Mouse (Mus musculus) layer of hippocampus, postnatal 10 days (tissue): ENCODE measurements around the gene Gm10382. TPM values are rescaled to one million over a fixed set of nuclear protein-coding genes. Genes with fewer than 3 reads are reported as not detected.

Experiments
- DNase-seq, 2 experiments: peaks; one replicate each; pipeline ENCODE4 v3.0.0; 2021; ENCODE audit warnings: low spot score in 2 of 2
- total RNA-seq, 2 experiments: library from RNA; stranded (reverse); gene quantifications; 2 replicates each; pipeline ENCODE4 v1.2.3; 2021

Gm10382 gene
- total RNA-seq, 2 experiments from 2014 or later = 0.27 TPM; not detected in 1

DNA sequence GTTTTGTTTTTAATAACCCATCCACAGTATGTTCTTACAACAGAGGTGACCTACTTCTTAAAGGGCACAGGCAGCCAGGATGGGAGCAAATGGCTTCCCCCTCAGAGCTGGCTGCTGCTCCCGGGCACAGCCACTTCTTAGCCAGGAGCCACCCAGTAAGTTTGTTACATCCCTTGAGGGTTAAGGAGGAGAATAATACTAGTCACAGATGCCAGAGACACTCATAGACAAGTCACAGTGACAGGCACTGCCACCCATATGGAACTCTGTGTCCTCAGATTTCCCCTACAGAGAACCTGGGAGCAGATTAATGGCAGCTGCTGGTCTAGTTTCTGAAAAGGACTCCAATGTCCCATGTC lies 3.5 kb downstream of the Gm10382 start:
- no peak for DNase-seq

DNA sequence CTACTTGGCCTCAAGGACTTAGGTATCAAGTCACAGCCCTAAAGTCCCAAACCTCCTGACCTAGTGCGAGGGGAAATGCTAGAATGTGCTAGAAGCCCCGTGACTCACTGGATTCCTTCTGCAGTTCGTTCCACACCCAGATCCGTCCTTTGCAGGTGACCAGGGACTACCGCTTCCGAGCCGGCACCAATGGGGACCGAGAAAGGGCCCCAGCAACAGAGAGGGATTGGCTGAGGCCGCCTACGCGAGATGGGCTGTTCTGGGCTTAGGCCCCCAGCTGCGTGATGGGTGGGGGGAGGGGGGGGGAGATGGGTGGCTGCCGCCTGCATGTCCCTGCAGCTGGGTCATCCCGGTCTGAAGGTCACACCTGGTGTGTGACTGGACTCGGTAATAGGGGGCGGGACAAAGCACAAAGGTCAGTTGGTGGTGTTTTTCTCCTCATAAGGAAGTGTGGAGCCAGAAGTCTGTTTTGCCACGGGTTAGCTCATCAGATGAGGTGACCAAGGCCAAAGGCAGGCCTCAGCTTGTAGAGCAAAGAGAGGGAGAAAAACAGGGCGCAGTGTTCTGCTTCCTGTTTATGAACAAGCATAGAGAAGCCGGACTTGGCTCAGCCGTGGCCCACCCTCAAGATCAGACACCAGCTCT lies 4.0 kb downstream of the Gm10382 start:
- DNase-seq = peak; percentile 97 to 98

GRCm38 (mm10) chr5:125393622-125394603 lies 4.8 kb downstream of the Gm10382 start:
- DNase-seq = peak; percentile 67

GRCm38 (mm10) chr5:125395008-125395407 lies 5.9 kb downstream of the Gm10382 start:
- no peak for DNase-seq

DNA sequence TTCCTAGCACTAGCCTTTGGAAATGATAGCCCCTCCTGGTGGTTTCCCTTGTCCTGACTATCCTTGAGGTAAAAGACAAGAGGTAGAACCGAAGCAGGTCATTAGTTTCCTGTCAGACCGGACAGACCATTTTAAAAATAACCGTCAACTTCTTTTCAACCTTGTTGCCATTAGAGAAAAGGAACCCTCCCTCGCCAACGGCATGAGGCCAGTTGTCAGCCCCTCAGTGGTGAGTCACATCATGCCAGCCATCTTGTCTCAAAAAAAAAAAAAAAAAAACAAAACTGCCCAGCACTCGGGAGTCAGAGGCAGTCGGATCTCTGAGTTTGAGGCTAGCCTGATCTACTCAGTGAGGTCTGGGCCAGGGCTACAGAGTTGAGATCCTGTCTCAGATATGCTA lies 11.8 kb downstream of the Gm10382 start:
- no peak for DNase-seq

DNA sequence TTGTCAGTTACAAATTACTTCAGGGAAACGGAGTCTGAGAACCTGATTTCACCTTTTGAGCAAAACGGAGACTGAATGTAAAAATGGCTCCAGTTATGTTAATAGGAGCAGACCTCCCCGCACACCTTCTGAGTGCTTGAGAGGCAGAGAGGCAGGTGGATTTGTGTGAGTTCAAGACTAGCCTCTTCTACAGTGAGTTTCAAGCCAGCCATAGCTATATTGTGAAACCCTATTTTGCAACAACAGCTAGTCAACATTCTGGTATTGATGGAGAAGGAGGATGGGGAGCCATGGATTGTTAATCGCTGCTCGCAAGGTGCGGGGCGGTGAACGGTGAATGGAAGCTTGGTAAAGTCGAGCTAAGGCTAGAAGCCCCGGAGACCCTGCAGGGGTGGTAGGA lies 13.4 kb downstream of the Gm10382 start:
- DNase-seq = no peak

DNA sequence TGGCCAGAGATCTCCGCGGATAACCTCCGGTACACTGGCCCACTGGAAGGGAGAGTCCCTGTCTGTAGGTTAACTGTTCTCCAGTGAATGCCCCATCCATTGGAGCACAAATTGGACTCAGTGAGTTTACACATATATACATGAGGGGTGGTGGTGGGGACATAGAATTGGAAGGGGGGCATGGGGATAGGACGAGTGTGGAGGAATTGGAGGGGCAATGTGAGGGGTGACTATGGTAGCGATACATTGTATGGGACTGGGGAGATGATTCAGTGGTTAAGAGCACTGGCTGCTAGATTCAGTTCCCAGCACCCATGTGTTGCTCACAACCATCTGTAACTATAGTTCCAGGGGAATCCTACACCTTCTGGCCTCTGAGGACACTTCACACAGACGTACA lies 13.9 kb downstream of the Gm10382 start:
- no peak for DNase-seq

DNA sequence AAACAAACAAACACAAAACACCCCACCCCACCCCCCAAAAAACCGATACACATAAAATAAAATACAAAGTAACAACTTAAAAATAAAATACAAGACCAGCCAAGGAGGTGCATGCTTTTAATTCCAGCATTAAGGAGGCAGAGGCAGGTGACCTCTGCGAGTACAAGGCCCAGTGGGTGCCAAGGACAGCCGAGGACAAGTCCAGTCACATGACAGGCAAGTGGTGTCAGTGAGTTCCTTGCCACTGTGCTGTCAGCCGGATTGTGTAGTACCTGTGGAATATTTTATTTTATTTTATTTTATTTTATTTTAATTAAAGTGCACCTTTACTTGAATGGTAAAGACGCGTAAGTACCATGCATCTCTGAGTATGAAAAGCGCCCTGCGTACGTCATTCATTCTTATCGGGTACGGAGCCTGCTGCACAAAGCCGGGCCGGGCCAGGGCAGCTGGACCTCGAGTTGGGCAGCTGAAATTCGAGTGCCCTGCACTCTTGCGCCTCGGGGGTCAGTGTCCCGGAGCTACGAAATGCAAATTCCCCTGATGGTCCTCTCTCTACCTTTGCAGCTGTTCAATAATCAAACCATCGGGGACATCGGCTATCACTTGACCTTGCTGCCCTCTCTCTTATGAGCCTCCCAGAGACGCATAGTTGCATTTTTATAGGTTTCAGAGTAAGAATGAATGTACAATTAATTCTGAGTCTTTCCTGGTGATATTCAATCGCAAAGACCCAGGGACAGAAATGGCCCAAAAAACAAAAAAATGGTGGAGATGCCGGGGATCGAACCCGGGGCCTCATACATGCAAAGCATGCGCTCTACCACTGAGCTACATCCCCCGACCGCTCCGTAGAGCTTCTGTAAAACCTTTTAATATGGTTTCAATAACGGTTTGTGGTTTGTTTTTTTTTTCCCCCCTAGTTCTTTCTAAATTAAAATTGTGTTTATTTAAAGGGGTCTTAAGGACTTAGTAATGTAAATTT lies 14.7 kb downstream of the Gm10382 start:
- peak; percentile 81 to 85 for DNase-seq

- no peak for DNase-seq
Measured at GRCm38 (mm10) chr5:125404536-125404902, 15.4 kb downstream of the Gm10382 start.

DNA sequence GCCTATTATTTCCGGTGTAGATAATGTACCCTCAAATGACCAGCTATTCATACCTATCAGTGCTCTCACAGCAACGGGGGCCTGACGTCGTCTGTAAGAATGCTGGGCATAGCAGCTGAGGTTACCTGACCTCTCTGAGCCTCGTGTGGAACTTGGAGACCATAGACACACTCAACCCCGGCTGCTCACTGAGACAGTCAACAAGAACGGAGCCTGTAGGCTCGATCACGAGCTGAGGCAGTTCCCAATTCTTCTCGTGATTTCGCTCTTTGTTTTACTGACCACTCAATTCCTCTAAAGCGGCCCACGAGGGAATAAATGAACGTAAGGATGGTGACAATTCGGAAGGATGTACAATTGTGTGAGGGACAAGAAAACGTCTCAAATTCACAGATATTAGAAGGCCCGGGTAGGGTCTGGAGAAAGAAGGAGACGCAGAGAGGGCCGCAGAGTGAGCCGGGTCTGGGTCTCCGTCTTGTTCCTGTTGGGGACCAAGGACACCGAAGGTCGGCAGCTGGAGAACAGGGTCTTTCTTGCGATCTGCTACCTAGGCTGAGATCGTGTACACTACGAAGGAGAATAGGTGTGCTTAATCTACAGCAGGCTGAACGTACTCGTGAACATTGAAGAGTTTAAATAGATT lies 15.9 kb downstream of the Gm10382 start:
- peak in 1 of 2 experiments; percentile 80 for DNase-seq

- peak; percentile 92 to 93 for DNase-seq
Measured at GRCm38 (mm10) chr5:125405546-125406248, 16.6 kb downstream of the Gm10382 start.

- DNase-seq = peak; percentile 65 to 70
Measured at GRCm38 (mm10) chr5:125406322-125407016, 17.3 kb downstream of the Gm10382 start.

DNA sequence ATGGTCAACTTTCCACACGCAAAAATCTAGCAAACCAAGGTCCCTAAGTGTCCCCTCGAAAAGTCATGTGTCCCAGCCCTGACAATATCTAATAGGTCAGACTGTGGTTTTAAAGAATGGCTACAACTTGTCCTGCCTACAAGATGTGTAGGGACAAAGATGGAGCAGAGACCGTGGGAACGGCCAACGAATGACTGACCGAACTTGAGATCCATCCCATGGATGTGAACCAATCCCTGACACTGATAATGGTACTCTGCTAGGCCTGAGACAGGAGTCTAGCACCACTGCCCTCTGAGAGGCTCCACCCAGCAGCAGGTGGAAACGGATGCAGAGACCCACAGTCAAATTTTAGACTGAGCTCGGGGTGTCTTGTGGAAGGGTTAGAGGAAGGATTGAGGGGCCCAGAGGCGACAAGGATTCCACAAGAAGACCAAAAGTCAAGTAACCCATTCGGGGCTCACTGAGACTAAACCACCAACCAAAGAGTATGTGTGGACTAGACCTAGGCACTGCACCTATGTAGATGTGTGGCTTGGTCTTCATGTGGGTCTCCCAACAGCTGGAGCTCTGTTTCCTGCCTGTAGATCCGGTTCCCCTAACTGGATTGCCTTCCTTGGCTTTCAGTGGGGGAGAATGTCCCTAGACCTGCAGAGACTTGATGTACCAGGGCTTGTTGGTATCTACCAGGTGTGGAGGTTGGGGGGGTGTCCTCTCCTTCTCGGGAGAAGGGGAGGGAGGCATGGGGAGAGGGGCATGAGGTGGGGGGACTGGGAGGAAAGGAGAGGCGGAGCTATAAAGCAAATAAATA lies 18.1 kb downstream of the Gm10382 start:
- DNase-seq = no peak

DNA sequence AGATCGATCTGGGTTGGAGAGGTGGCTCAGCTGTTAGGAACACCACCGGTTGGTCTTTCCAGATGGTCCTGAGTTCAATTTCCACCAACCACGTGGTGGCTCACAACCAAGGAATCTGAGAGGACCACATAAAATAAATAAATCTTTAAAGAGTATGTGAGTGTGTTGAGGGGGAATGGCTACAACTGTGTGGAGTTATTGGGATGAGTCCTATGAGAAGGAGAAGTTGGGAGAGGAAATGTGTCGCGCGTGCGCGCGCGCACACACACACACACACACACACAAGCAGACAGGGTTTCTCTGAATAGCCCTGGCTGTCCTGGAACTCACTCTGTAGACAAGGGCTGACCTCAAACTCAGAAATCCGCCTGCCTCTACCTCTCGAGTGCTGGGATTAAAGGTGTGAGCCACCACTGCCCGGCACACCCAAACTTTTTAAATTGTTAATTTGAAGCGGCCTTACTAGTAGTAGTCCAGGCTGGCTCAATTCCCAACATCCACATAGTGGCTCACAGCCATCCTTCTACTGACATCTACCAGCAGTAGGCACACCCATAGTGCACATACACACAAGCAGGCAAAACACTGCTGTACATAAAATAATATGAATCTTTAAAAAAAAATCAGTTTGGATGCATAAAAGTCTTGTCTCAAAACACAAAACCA lies 18.9 kb downstream of the Gm10382 start:
- DNase-seq = no peak

DNA sequence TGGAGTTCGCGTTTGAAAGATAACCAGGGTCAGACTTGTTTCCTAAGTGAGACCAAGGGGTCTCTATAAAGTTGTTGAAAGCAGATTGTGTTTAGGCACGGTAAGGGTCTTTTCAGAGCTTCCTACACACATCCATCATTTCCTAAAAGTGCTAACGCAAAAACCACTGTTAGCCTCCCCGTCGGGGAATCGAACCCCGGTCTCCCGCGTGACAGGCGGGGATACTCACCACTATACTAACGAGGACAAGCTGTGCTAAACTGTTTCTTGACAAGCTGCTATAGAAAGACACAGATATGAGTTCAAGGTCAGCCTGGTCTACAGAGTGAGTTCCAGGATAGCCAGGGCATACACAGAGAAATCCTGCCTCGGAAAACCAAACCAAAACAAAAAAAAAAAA lies 19.7 kb downstream of the Gm10382 start:
- peak; percentile 83 to 92 for DNase-seq

DNA sequence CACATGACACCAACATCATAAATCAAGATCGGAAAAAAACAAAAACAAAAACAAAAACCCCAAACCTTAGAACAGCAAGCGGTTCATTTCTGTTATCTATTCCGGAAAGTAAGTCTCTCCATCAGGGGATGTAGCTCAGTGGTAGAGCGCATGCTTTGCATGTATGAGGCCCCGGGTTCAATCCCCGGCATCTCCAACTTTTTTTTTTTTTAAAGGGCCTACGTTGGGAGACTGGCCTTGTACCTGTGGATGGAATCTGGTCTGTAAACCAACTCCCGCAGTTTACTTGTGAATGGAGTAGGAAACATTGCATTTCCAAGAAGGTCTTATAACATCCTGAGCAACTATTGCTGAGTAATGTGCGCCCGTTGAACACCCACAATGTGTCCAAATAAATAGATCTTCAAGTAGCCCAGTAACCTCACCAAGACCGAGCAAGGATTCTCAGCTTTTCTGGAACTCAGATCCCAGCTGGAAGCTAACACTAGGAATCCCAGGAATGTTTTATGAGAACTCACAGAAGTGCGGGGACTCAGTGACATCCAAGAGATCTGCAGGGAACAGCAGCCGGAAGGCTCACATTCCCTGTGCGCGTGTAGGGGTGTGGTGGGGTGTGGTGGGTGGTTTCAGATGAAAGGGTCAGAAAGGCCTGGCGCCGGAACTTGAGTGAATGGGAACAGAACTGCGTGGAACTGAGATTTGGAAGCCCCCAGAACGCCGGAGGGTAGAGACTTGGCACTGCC lies 20.4 kb downstream of the Gm10382 start:
- peak; percentile 50 to 67 for DNase-seq

DNA sequence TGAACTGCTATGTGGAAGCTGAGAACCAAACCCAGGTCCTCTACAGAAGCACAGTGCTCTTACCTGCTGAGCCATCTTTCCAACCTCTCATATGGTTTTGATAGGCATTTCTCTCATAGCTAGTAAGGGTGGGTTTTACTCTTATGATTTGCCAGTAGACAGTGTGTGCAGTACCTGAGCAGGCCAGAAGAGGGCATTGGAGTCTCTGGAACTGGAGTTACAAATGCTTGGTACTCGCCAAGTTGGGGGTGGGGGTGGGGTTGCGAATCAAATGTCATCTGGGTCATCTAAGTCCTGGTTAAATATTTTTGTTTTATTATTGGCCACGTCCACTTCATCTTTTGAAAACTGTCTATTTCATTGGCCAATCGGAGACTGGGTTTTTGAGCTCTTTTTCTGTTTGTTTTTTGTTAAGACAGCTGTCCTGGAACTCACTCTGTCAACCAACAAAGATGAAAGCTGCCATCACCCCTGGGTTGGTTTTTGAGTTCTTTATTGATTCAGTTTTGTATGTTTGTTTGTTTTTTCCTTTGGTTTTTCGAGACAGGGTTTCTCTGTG lies 22.9 kb downstream of the Gm10382 start:
- DNase-seq = peak; percentile 84 to 85
